Mouse (Mus musculus): ENCODE results near the gene Zfhx3.

DNA sequence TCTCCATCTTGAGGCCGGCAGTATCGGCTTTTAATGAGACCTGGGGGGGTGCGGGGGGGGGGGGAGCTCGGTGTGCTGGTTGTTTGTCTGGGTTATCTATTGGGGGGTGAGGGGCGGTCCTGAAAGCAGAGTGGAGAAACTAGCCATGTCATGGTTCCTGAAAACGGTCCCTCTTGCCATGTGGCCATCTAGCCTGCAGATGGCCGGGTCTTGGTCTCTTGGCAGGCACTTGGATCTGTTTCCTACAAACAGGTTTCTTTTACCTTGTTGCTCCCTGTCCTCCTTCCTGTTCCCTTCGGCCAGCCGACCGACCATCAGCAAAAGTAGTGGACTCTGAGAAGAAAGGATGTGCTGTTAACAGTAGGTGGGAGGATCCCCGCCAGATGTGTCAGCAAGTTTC lies 904.4 kb downstream of the Zfhx3 start:
- TF ChIP-seq CTCF (IDR thresholded peaks at IDR 0.05 in 2 of 3, conservative IDR thresholded peaks at IDR 0.05 in 1 of 3; ENCODE audit: control insufficient read depth in 1 of 3, insufficient read depth in 1 of 3, low read depth in 2 of 3, low read length in 3 of 3, poor library complexity in 1 of 3, severe bottlenecking in 1 of 3): no peak
- TF ChIP-seq TBP (IDR thresholded peaks at IDR 0.05; ENCODE audit: low read depth, low read length): no peak

All from MEL (cell line).